Mouse (Mus musculus) CD4-positive, CD25-positive, alpha-beta regulatory T cell, adult 4 months (primary cell): Measurements from ENCODE around the gene Cacfd1. TPM values are rescaled to one million over a fixed set of nuclear protein-coding genes. Genes with fewer than 3 reads are reported as not detected.

ENCODE experiments used
- ATAC-seq: one replicate; pipeline ENCODE4 v1.8.0; 2017
- polyA plus RNA-seq, 2 experiments: library from polyadenylated mRNA; unstranded; fragments of 100-300 nt; shearing (Covaris generic); gene quantifications; one replicate each; pipeline ENCODE4 v1.2.1; 2017

Cacfd1 gene
- polyA plus RNA-seq, result 10 to 100 TPM; 18.6 to 18.9 TPM

GRCm38 (mm10) chr2:27009714-27010244 is at the start of gene Cacfd1:
Cacfd1 (plus strand) TSS chr2:27009926.
- peak; percentile 93 for ATAC-seq

GRCm38 (mm10) chr2:26960756-26961155 is 49.0 kb upstream of the Cacfd1 start:
- no peak for ATAC-seq

- peak; percentile 90 for ATAC-seq
Measured at GRCm38 (mm10) chr2:26963923-26964723, 45.6 kb upstream of the Cacfd1 start, which contains the start of gene Rexo4. Rexo4 (minus strand) TSS chr2:26964386.

GRCm38 (mm10) chr2:26964724-26965370 is 44.9 kb upstream of the Cacfd1 start:
- ATAC-seq, result no peak

GRCm38 (mm10) chr2:26967262-26967661 is 42.5 kb upstream of the Cacfd1 start:
- ATAC-seq, result no peak

- ATAC-seq, result no peak
Measured at GRCm38 (mm10) chr2:26973116-26973515, 36.6 kb upstream of the Cacfd1 start, which contains the start of gene Adamts13. Adamts13 (plus strand) TSS chr2:26973416.

- ATAC-seq, result peak; percentile 65
Measured at GRCm38 (mm10) chr2:26973960-26974359, 35.8 kb upstream of the Cacfd1 start.

- no peak for ATAC-seq
Measured at GRCm38 (mm10) chr2:26980361-26980760, 29.4 kb upstream of the Cacfd1 start.

GRCm38 (mm10) chr2:26984179-26984578 is 25.5 kb upstream of the Cacfd1 start:
- no peak for ATAC-seq

- ATAC-seq, result no peak
Measured at GRCm38 (mm10) chr2:26984640-26985039, 25.1 kb upstream of the Cacfd1 start.

GRCm38 (mm10) chr2:26993936-26994335 is 15.8 kb upstream of the Cacfd1 start:
- ATAC-seq, result no peak

- no peak for ATAC-seq
Measured at GRCm38 (mm10) chr2:26997498-26997897, 12.2 kb upstream of the Cacfd1 start.

GRCm38 (mm10) chr2:26997993-26998392 is 11.7 kb upstream of the Cacfd1 start:
- no peak for ATAC-seq

GRCm38 (mm10) chr2:27006255-27006654 is 3.5 kb upstream of the Cacfd1 start:
- no peak for ATAC-seq

- ATAC-seq, result no peak
Measured at GRCm38 (mm10) chr2:27007701-27008100, 2.0 kb upstream of the Cacfd1 start.

GRCm38 (mm10) chr2:27017802-27018201 is 8.1 kb downstream of the Cacfd1 start:
- peak; percentile 57 for ATAC-seq

GRCm38 (mm10) chr2:27019530-27019929 is 9.8 kb downstream of the Cacfd1 start:
- no peak for ATAC-seq

GRCm38 (mm10) chr2:27021103-27021502 is 11.4 kb downstream of the Cacfd1 start:
- ATAC-seq, result no peak

GRCm38 (mm10) chr2:27022612-27023011 is 12.9 kb downstream of the Cacfd1 start:
- no peak for ATAC-seq

GRCm38 (mm10) chr2:27024136-27024535 is 14.4 kb downstream of the Cacfd1 start:
- ATAC-seq, result no peak

- no peak for ATAC-seq
Measured at GRCm38 (mm10) chr2:27025545-27025944, 15.8 kb downstream of the Cacfd1 start.

- ATAC-seq, result no peak
Measured at GRCm38 (mm10) chr2:27026332-27026731, 16.6 kb downstream of the Cacfd1 start.

- ATAC-seq, result no peak
Measured at GRCm38 (mm10) chr2:27026857-27027617, 17.3 kb downstream of the Cacfd1 start.
